Mouse (Mus musculus): Measurements from ENCODE around the gene Apbb2.

GRCm38 (mm10) chr5:66337969-66338345 is 280.6 kb downstream of the Apbb2 start:
- TF ChIP-seq GATA1 (IDR thresholded peaks at IDR 0.05; ENCODE audit: borderline replicate concordance, low read length), result no peak
- no peak for TF ChIP-seq FLI1 (IDR thresholded peaks at IDR 0.05; ENCODE audit: low read length)
